Mouse (Mus musculus) myocyte (in vitro differentiated cells): ENCODE measurements around the gene Gm45713. TPM values are rescaled to one million over a fixed set of nuclear protein-coding genes. Genes with fewer than 3 reads are reported as not detected.

Source experiments
- H3K27me3 ChIP-seq: one replicate; pipeline ENCODE4 v1.6.1; 2011; ENCODE audit not compliant: control insufficient read depth, insufficient read depth, insufficient read length
- H3K36me3 ChIP-seq: one replicate; pipeline ENCODE4 v1.6.1; 2011; ENCODE audit not compliant: control insufficient read depth, insufficient read depth
- H3K4me2 ChIP-seq: one replicate; pipeline ENCODE4 v1.6.1; 2011; ENCODE audit warnings: low read depth, control low read depth
- H3K4me3 ChIP-seq: one replicate; pipeline ENCODE4 v1.5.1; 2011; ENCODE audit warnings: mild to moderate bottlenecking, control low read depth, moderate library complexity
- H3K79me2 ChIP-seq: one replicate; pipeline ENCODE4 v1.6.1; 2011; ENCODE audit not compliant: control insufficient read depth, insufficient read depth
- H3ac ChIP-seq: one replicate; pipeline ENCODE4 v1.6.1; 2011; ENCODE audit not compliant: control insufficient read depth, insufficient read length
- CEBPB ChIP-seq: IDR thresholded peaks from 2 replicates; pipeline ENCODE4 v1.6.1; 2011; ENCODE audit warnings: mild to moderate bottlenecking, moderate library complexity; ENCODE audit not compliant: poor library complexity, insufficient read depth, severe bottlenecking
- E2F4 ChIP-seq: IDR thresholded peaks from one replicate; pipeline ENCODE4 v1.6.1; 2011; ENCODE audit warnings: mild to moderate bottlenecking, control low read depth, moderate library complexity; ENCODE audit not compliant: insufficient read depth
- MAX ChIP-seq: IDR thresholded peaks from one replicate; pipeline ENCODE4 v1.6.1; 2011; ENCODE audit warnings: low read depth, mild to moderate bottlenecking, control low read depth
- MYOD1 ChIP-seq, 3 experiments: IDR thresholded peaks; one replicate each; pipeline ENCODE4 v1.6.1; 2011; ENCODE audit warnings: control low read depth in 2 of 3, low read depth in 2 of 3, mild to moderate bottlenecking in 2 of 3, moderate library complexity in 1 of 3; ENCODE audit not compliant: insufficient read length in 2 of 3, control insufficient read depth in 1 of 3
- MYOG ChIP-seq, 3 experiments: IDR thresholded peaks; one replicate each; pipeline ENCODE4 v1.6.1; 2011; ENCODE audit warnings: control low read depth in 2 of 3, low read depth in 2 of 3, mild to moderate bottlenecking in 2 of 3; ENCODE audit not compliant: insufficient read length in 2 of 3, control insufficient read depth in 1 of 3, insufficient read depth in 1 of 3
- POLR2A ChIP-seq: IDR thresholded peaks from one replicate; pipeline ENCODE4 v1.6.1; 2011; ENCODE audit warnings: low read depth, mild to moderate bottlenecking, control low read depth, moderate library complexity; ENCODE audit not compliant: insufficient read length
- POLR2AphosphoS2 ChIP-seq: IDR thresholded peaks from one replicate; pipeline ENCODE4 v1.6.1; 2011; ENCODE audit warnings: low read depth, control low read depth; ENCODE audit not compliant: insufficient read length
- REST ChIP-seq: IDR thresholded peaks from one replicate; pipeline ENCODE4 v1.6.1; 2011; ENCODE audit warnings: mild to moderate bottlenecking, control low read depth, moderate library complexity; ENCODE audit not compliant: insufficient read depth, insufficient read length
- SRF ChIP-seq: IDR thresholded peaks from one replicate; pipeline ENCODE4 v1.6.1; 2011; ENCODE audit warnings: low read depth; ENCODE audit not compliant: control insufficient read depth, insufficient read length
- TCF12 ChIP-seq: IDR thresholded peaks from one replicate; pipeline ENCODE4 v1.6.1; 2011; ENCODE audit warnings: mild to moderate bottlenecking, control low read depth; ENCODE audit not compliant: poor library complexity, insufficient read depth, severe bottlenecking
- TCF3 ChIP-seq: IDR thresholded peaks from one replicate; pipeline ENCODE4 v1.6.1; 2011; ENCODE audit warnings: low read depth, control low read depth; ENCODE audit not compliant: insufficient read length
- USF1 ChIP-seq: IDR thresholded peaks from one replicate; pipeline ENCODE4 v1.6.1; 2011; ENCODE audit warnings: low read depth, mild to moderate bottlenecking, control low read depth, moderate library complexity
- polyA plus RNA-seq: library from polyadenylated mRNA; unstranded; fragments of >200 nt; fragmentation: generic; extraction: Trizol; gene quantifications from one replicate; pipeline ENCODE4 v1.2.1, GENCODE M21; 2012; ENCODE audit warnings: missing spikeins

The Gm45713 gene
- polyA plus RNA-seq, 1 experiment: 3.6 TPM

DNA sequence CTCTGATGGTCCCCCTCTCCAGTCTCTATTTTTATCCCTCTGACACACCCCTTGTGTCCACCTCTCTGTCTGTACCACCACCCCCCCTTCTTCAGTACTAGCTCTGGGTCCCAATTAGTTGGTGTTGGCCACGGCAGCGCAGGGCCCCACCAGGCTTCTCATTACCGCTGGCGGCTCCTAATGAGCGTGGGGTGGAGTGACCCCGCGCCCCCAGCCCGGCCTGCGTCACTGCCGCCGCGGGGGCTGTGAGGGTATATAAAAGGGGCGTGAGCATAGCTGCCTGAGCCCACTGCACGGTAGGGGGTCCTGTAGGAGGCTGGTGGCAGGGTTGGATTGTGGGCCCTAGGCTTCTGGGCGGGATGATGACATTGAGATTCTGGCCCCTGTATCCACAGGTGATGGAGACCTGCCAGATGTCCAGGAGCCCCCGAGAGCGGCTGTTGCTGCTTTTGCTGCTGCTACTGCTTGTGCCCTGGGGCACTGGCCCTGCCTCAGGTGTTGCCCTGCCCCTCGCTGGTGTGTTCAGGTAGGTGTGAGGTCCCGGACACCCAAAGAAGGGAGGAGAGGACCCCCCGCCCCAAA is 45.0 kb upstream of the Gm45713 start, which contains the start of gene Pth2:
TSS of gene Pth2 (plus strand) at position 100 of the 582 bp plus-strand sequence.
- Histone ChIP-seq H3ac (no peak within 1 kb of the TSS), H3K79me2 (no peaks in the 10 kb centered on the region), H3K4me2 (no peak within 1 kb of the TSS), H3K4me3 (no peak within 1 kb of the TSS), H3K27me3 (peaks cover 89% of the 10 kb centered on the region), H3K36me3 (no peaks in the 10 kb centered on the region)
- no peak for TF ChIP-seq TCF12
- TF ChIP-seq MYOG (IDR thresholded peaks at IDR 0.05; ENCODE audit: control insufficient read depth in 1 of 3, insufficient read depth in 1 of 3, insufficient read length in 2 of 3, low read depth in 2 of 3): no peak
- TF ChIP-seq MYOD1 (IDR thresholded peaks at IDR 0.05; ENCODE audit: control insufficient read depth in 1 of 3, insufficient read length in 2 of 3, low read depth in 2 of 3): no peak
- no peak for TF ChIP-seq REST
- no peak for TF ChIP-seq MAX
- no peak for TF ChIP-seq CEBPB
- TF ChIP-seq SRF: no peak
- no peak for TF ChIP-seq E2F4
- TF ChIP-seq TCF3: no peak
- no peak for TF ChIP-seq USF1
- TF ChIP-seq POLR2A: no peak
- no peak for TF ChIP-seq POLR2AphosphoS2

- TF ChIP-seq POLR2AphosphoS2 (no peak), E2F4 (no peak), SRF (no peak), MYOD1 (IDR thresholded peaks at IDR 0.05; ENCODE audit: control insufficient read depth in 1 of 3, insufficient read length in 2 of 3, low read depth in 2 of 3) (no peak), USF1 (no peak), CEBPB (no peak), POLR2A (no peak), TCF3 (no peak), MYOG (IDR thresholded peaks at IDR 0.05; ENCODE audit: control insufficient read depth in 1 of 3, insufficient read depth in 1 of 3, insufficient read length in 2 of 3, low read depth in 2 of 3) (no peak), MAX (no peak), TCF12 (no peak)
- Histone ChIP-seq H3K4me2 (no peak within 1 kb of the TSS), H3K79me2 (no peaks in the 10 kb centered on the region)
Measured at GRCm38 (mm10) chr7:45179469-45179868, 43.4 kb upstream of the Gm45713 start, which contains the start of gene Gfy. Gene Gfy (minus strand): TSS chr7:45179569.

DNA sequence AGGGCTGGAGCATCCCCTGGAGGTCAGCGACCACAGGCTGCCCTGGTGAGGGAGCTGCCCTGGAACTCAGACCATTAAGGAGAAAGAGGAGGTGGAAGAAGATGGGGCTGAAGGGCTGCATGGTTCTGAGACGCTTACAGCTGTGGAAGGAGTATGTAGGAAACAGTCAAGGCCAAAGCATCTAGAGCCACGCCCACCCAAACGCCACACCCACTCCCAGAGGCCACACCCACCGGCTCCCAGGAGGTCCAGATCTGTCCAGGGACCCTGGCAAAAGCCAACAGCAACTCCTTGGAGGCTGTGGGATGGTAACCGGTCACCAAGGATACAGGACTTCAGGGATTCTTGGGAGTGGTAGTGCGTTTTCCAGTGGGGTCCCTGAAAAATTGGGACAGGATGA is 42.5 kb upstream of the Gm45713 start:
- no peak overlapping the region for H3K4me3 ChIP-seq
- peaks cover 89% of the 10 kb centered on the region for H3K27me3 ChIP-seq
- H3ac ChIP-seq: no peak overlapping the region
- no peak overlapping the region for H3K4me2 ChIP-seq
- no peaks in the 10 kb centered on the region for H3K79me2 ChIP-seq
- no peak for TF ChIP-seq TCF12
- TF ChIP-seq REST: no peak
- no peak for TF ChIP-seq E2F4
- no peak for TF ChIP-seq USF1
- no peak for TF ChIP-seq TCF3
- TF ChIP-seq MYOG (IDR thresholded peaks at IDR 0.05; ENCODE audit: control insufficient read depth in 1 of 3, insufficient read depth in 1 of 3, insufficient read length in 2 of 3, low read depth in 2 of 3): no peak
- TF ChIP-seq MAX: no peak
- TF ChIP-seq POLR2AphosphoS2: no peak
- H3K36me3 ChIP-seq: no peaks in the 10 kb centered on the region

More at GRCm38 (mm10) chr7:45179469-45179868, 43.4 kb upstream of the Gm45713 start, which contains the start of gene Gfy:
- H3K4me3 ChIP-seq: no peak within 1 kb of the TSS
- no peaks in the 10 kb centered on the region for H3K36me3 ChIP-seq
- no peak within 1 kb of the TSS for H3ac ChIP-seq
- H3K27me3 ChIP-seq: peaks cover 94% of the 10 kb centered on the region

- TF ChIP-seq TCF3 (no peak), TCF12 (no peak), E2F4 (no peak), POLR2A (no peak), CEBPB (no peak), REST (no peak), MYOD1 (IDR thresholded peaks at IDR 0.05; ENCODE audit: control insufficient read depth in 1 of 3, insufficient read length in 2 of 3, low read depth in 2 of 3) (no peak), MYOG (IDR thresholded peaks at IDR 0.05; ENCODE audit: control insufficient read depth in 1 of 3, insufficient read depth in 1 of 3, insufficient read length in 2 of 3, low read depth in 2 of 3) (no peak), USF1 (no peak), SRF (no peak), POLR2AphosphoS2 (no peak), MAX (no peak)
Measured at GRCm38 (mm10) chr7:45176356-45176755, 40.3 kb upstream of the Gm45713 start.

DNA sequence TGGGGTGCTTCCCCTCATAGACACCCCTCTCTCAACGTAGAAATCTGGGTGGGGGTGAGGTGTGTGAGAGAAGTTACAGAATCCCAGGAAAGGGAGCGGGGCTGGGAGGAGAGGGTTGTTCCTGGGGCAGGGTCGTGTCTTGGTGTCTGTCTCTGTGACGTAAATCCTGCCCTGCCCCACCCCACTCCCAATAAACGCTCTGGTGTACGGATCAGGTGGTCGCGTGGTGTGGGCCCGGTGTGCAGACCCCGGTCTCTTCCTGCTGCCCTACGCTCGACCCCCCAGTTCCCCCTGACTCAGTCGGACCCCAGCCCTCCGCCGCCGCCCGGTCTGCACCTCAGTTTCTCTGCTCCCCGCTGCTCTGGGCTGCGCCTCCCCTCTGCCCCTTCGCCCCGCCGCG is 39.9 kb upstream of the Gm45713 start:
- Histone ChIP-seq H3K4me2 (no peak overlapping the region), H3K4me3 (no peak overlapping the region), H3K27me3 (peaks cover 68% of the 10 kb centered on the region), H3ac (no peak overlapping the region), H3K79me2 (no peaks in the 10 kb centered on the region), H3K36me3 (no peaks in the 10 kb centered on the region)
- TF ChIP-seq REST (no peak), POLR2A (no peak), MYOD1 (IDR thresholded peaks at IDR 0.05; ENCODE audit: control insufficient read depth in 1 of 3, insufficient read length in 2 of 3, low read depth in 2 of 3) (no peak), TCF12 (no peak), MAX (no peak), TCF3 (no peak), POLR2AphosphoS2 (no peak), SRF (no peak), E2F4 (no peak), CEBPB (no peak), MYOG (IDR thresholded peaks at IDR 0.05; ENCODE audit: control insufficient read depth in 1 of 3, insufficient read depth in 1 of 3, insufficient read length in 2 of 3, low read depth in 2 of 3) (no peak), USF1 (no peak)

More at GRCm38 (mm10) chr7:45176356-45176755, 40.3 kb upstream of the Gm45713 start:
- Histone ChIP-seq H3K36me3 (no peaks in the 10 kb centered on the region), H3K27me3 (peaks cover 72% of the 10 kb centered on the region), H3K79me2 (no peaks in the 10 kb centered on the region), H3K4me2 (no peak overlapping the region), H3K4me3 (no peak overlapping the region), H3ac (no peak overlapping the region)
